ENCODE assay signal across 8 mouse cellular contexts in the genomic region with DNA sequence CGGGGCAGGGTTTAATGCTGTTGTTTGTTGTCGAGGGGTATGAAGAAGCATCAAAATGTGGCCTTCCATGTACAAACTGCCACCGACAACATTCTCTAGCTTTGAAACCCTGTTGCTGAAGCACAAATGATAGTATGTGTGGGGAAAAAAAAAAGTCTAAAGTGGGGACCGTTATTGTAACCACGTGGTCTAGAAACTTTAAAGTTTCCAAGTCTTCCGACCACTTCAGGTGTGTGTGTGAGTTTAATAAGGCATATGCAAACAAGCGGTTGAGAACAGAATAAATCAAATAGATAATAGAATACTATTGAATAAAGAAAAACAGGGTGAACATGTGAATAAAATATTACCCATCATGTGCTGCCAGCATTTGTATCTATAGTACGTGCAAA. TPM values are rescaled to one million over a fixed set of nuclear protein-coding genes. Genes with fewer than 3 reads are reported as not detected.
DNase-seq lines count a peak whose midpoint lies in the region; ATAC-seq and TF ChIP-seq lines count a peak whose summit lies in the region.

No protein-coding gene starts in this region.

- TF ChIP-seq POLR2A in cerebellum, adult 2 months (IDR thresholded peaks at IDR 0.05; ENCODE audit: borderline replicate concordance, insufficient read depth, low read length) = no peak

- H3K36me3 ChIP-seq in neural tube, embryonic 11.5 days (ENCODE audit: control insufficient read depth, insufficient read depth, low read length) = peaks cover 6% of the 10 kb centered on the region
- peaks cover 11% of the 10 kb centered on the region; the same call in 1 of the 2 replicates for H3K36me3 ChIP-seq in limb, embryonic 15.5 days
- H3K36me3 ChIP-seq in stomach, embryonic 16.5 days (ENCODE audit: control insufficient read depth, insufficient read depth, low read length) = peaks cover 20% of the 10 kb centered on the region

- DNase-seq in cerebellum, adult 2 months = no peak
- no peak for DNase-seq in cerebellum, postnatal 10 days
- DNase-seq in neural tube, embryonic 11.5 days (ENCODE audit: low spot score) = no peak
- no peak for DNase-seq in neural tube, embryonic 10.5 days (ENCODE audit: extremely low spot score, low spot score)
- no peak for DNase-seq in right cerebral cortex, postnatal 10 days (ENCODE audit: low spot score in 2 of 2)
- no peak for DNase-seq in right cerebral cortex, postnatal 4 days

- ATAC-seq in neural tube, embryonic 11.5 days (ENCODE audit: insufficient read depth, low FRiP score, low TSS enrichment) = no peak
- no peak for ATAC-seq in limb, embryonic 15.5 days (ENCODE audit: insufficient number of reproducible peaks, low FRiP score, low TSS enrichment, low read depth)
- ATAC-seq in stomach, embryonic 16.5 days (ENCODE audit: insufficient read depth, low FRiP score) = no peak

- peak overlapping the region; percentile 83 for H3K4me3 ChIP-seq in cerebellum, adult 2 months (replicated peaks; ENCODE audit: insufficient read depth, low read depth, low read length)
- H3K4me3 ChIP-seq in neural tube, embryonic 11.5 days (ENCODE audit: low read depth, low read length) = peak overlapping the region; percentile 93
- H3K4me3 ChIP-seq in limb, embryonic 15.5 days = peak overlapping the region; percentile 98
- peak overlapping the region; percentile 73 for H3K4me3 ChIP-seq in stomach, embryonic 16.5 days (replicated peaks; ENCODE audit: low read length)

- TF ChIP-seq CTCF in cerebellum, adult 2 months (IDR thresholded peaks at IDR 0.05; ENCODE audit: borderline replicate concordance, insufficient read depth, low read depth, low read length) = no peak

- WGBS in cerebellum, adult 2 months = 8% methylated on average over 8 of the region's 8 CpGs
- 35% methylated on average over 8 of the region's 8 CpGs for WGBS in neural tube, embryonic 11.5 days
- 22% methylated on average over 8 of the region's 8 CpGs for WGBS in limb, embryonic 15.5 days
- 27% methylated on average over 8 of the region's 8 CpGs for WGBS in stomach, embryonic 16.5 days

- H3K9me3 ChIP-seq in neural tube, embryonic 11.5 days (ENCODE audit: control insufficient read depth, low read length) = no peaks in the 10 kb centered on the region
- H3K9me3 ChIP-seq in limb, embryonic 15.5 days = no peaks in the 10 kb centered on the region
- peaks cover 9% of the 10 kb centered on the region for H3K9me3 ChIP-seq in stomach, embryonic 16.5 days (replicated peaks; ENCODE audit: control insufficient read depth, low read length)

- no peaks in the 10 kb centered on the region for H3K27me3 ChIP-seq in cerebellum, adult 2 months (ENCODE audit: control insufficient read depth, insufficient read depth, low read length)
- no peaks in the 10 kb centered on the region for H3K27me3 ChIP-seq in neural tube, embryonic 11.5 days (ENCODE audit: control insufficient read depth, insufficient read depth, low read length)
- H3K27me3 ChIP-seq in limb, embryonic 15.5 days = no peaks in the 10 kb centered on the region
- H3K27me3 ChIP-seq in stomach, embryonic 16.5 days (ENCODE audit: control insufficient read depth, insufficient read depth, low read length) = no peaks in the 10 kb centered on the region

- no peaks in the 10 kb centered on the region; the same call in 1 of the 2 replicates for H3K4me1 ChIP-seq in cerebellum, adult 2 months (ENCODE audit: control insufficient read depth, insufficient read depth, low read length)
- H3K4me1 ChIP-seq in neural tube, embryonic 11.5 days (ENCODE audit: control insufficient read depth, insufficient read depth, low read length) = peaks cover 6% of the 10 kb centered on the region
- peaks cover 15% of the 10 kb centered on the region; the same call in 1 of the 2 replicates for H3K4me1 ChIP-seq in limb, embryonic 15.5 days
- peaks cover 12% of the 10 kb centered on the region for H3K4me1 ChIP-seq in stomach, embryonic 16.5 days (ENCODE audit: control insufficient read depth, insufficient read depth, low read length)

- peak overlapping the region; percentile 87 for H3K9ac ChIP-seq in neural tube, embryonic 11.5 days (ENCODE audit: low read length)
- H3K9ac ChIP-seq in limb, embryonic 15.5 days = peak overlapping the region; percentile 90
- H3K9ac ChIP-seq in stomach, embryonic 16.5 days (ENCODE audit: low read length) = peak overlapping the region; percentile 92

- H3K27ac ChIP-seq in cerebellum, adult 2 months (ENCODE audit: insufficient read depth, low read length) = no peak overlapping the region
- H3K27ac ChIP-seq in neural tube, embryonic 11.5 days (ENCODE audit: low read depth, low read length) = no peak overlapping the region
- H3K27ac ChIP-seq in limb, embryonic 15.5 days = peak overlapping the region; percentile 89
- no peak overlapping the region for H3K27ac ChIP-seq in stomach, embryonic 16.5 days (ENCODE audit: low read length)

- H3K4me2 ChIP-seq in neural tube, embryonic 11.5 days (ENCODE audit: low read depth) = peak overlapping the region; percentile 95
- peak overlapping the region; percentile 95 for H3K4me2 ChIP-seq in limb, embryonic 15.5 days
- peak overlapping the region; percentile 53 for H3K4me2 ChIP-seq in stomach, embryonic 16.5 days (ENCODE audit: low read depth, low read length)

RNA-seq across cellular contexts. Expression of a gene that starts 0.5 kb away (rescaled TPM):
- 10.0 and 11.8 TPM in 2 replicates for polyA plus RNA-seq in cerebellum, adult 2 months (2012; rRNA removed)
- polyA plus RNA-seq in neural tube, embryonic 11.5 days (2014; fragmentation: Nextera tagmentation; extraction: Ambion mirVana) = 33.0 and 39.4 TPM in 2 replicates
- polyA plus RNA-seq in limb, embryonic 15.5 days (2015; fragmentation: Nextera tagmentation; extraction: Ambion mirVana) = 15.3 and 15.6 TPM in 2 replicates
- polyA plus RNA-seq in stomach, embryonic 16.5 days (2015; fragmentation: Nextera tagmentation; extraction: Ambion mirVana) = 16.1 and 19.8 TPM in 2 replicates

RNA-seq across cellular contexts. Expression of a gene that starts 1.7 kb away (rescaled TPM):
- 1.5 and 1.8 TPM in 2 replicates for polyA plus RNA-seq in cerebellum, adult 2 months (2012; rRNA removed)
- polyA plus RNA-seq in neural tube, embryonic 11.5 days (2014; fragmentation: Nextera tagmentation; extraction: Ambion mirVana) = 5.0 and 5.7 TPM in 2 replicates
- 11.3 and 12.1 TPM in 2 replicates for polyA plus RNA-seq in limb, embryonic 15.5 days (2015; fragmentation: Nextera tagmentation; extraction: Ambion mirVana)
- polyA plus RNA-seq in stomach, embryonic 16.5 days (2015; fragmentation: Nextera tagmentation; extraction: Ambion mirVana) = 41.9 and 44.6 TPM in 2 replicates

RNA-seq across cellular contexts. Expression of a gene that starts 19.8 kb away (rescaled TPM):
- polyA plus RNA-seq in cerebellum, adult 2 months (2012; rRNA removed) = not detected in 2 replicates
- not detected in 2 replicates for polyA plus RNA-seq in neural tube, embryonic 11.5 days (2014; fragmentation: Nextera tagmentation; extraction: Ambion mirVana)
- polyA plus RNA-seq in limb, embryonic 15.5 days (2015; fragmentation: Nextera tagmentation; extraction: Ambion mirVana) = not detected in 2 replicates
- polyA plus RNA-seq in stomach, embryonic 16.5 days (2015; fragmentation: Nextera tagmentation; extraction: Ambion mirVana) = not detected in 2 replicates
